Mouse (Mus musculus) ES-Bruce4 (cell line): ENCODE results near the gene Pithd1.

Source experiments
- CTCF ChIP-seq: IDR thresholded peaks from one replicate; pipeline ENCODE4 v1.8.1; 2011; ENCODE audit warnings: low read depth, low read length
- EP300 ChIP-seq: IDR thresholded peaks from 2 replicates; pipeline ENCODE4 v1.6.1; 2011; ENCODE audit warnings: low read depth, low read length; ENCODE audit not compliant: insufficient read depth
- POLR2A ChIP-seq: IDR thresholded peaks from one replicate; pipeline ENCODE4 v1.8.1; 2011; ENCODE audit warnings: low read length; ENCODE audit not compliant: insufficient read depth

DNA sequence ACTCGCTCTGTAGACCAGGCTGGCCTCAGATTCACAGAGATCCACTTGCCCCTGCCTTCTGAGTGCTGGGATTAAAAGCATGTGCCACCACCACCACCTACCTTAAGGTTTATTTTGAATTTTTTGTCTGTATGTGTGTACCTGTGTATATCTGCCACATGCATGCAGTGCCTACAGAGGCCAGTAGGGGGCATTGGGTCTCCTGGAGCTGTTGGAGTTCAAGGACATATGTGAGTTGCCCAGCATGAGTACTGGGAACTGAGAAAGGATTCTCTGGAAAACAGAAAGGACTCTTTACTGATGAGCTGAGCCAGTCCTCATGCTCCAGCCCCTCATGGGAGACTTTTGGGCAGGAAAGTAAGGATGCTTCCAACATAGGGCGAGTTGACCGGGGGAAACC, 35.6 kb downstream of the Pithd1 start:
- peak; percentile 26 for TF ChIP-seq CTCF
- no peak for TF ChIP-seq POLR2A
- TF ChIP-seq EP300: no peak
